Mouse (Mus musculus) heart, embryonic 14.5 days (tissue): Measurements from ENCODE around the gene Cypt12. TPM values are rescaled to one million over a fixed set of nuclear protein-coding genes. Genes with fewer than 3 reads are reported as not detected.

ENCODE experiments used
- ATAC-seq: fragments of 200-750 bp; cut with Nextera tagmentation; 2 replicates; pipeline ENCODE4 v1.8.0; 2017; ENCODE audit warnings: low read depth, moderate TSS enrichment; ENCODE audit not compliant: insufficient number of reproducible peaks, insufficient read depth, low FRiP score
- H3K27ac ChIP-seq, 2 experiments: fragments of 200-500 bp in 1 of 2; fragments of 300-500 bp in 1 of 2; sonication (generic) in 1 of 2; replicated peaks in 1 of 2; 2 replicates each; pipeline ENCODE4 v1.5.1; 2012 to 2014; ENCODE audit warnings: low read depth in 2 of 2, low read length in 2 of 2, control low read depth in 1 of 2, mild to moderate bottlenecking in 1 of 2, mixed read lengths in 1 of 2; ENCODE audit not compliant: control insufficient read depth in 1 of 2, insufficient read depth in 1 of 2
- H3K27me3 ChIP-seq: fragments of 300-500 bp; sonication (generic); 2 replicates; pipeline ENCODE4 v1.6.1; 2014; ENCODE audit warnings: mild to moderate bottlenecking, low read length, control low read depth; ENCODE audit not compliant: control insufficient read depth, insufficient read depth
- H3K36me3 ChIP-seq: fragments of 300-500 bp; sonication (generic); 2 replicates; pipeline ENCODE4 v1.6.1; 2014; ENCODE audit warnings: mild to moderate bottlenecking, control low read depth, low read length, mixed read lengths; ENCODE audit not compliant: control insufficient read depth, insufficient read depth
- H3K4me1 ChIP-seq, 2 experiments: fragments of 200-500 bp in 1 of 2; fragments of 300-500 bp in 1 of 2; sonication (generic) in 1 of 2; 2 replicates each; pipeline ENCODE4 v1.6.1; 2012 to 2014; ENCODE audit warnings: low read length in 2 of 2, control low read depth in 1 of 2, mixed read lengths in 1 of 2; ENCODE audit not compliant: control insufficient read depth in 2 of 2, insufficient read depth in 2 of 2
- H3K4me2 ChIP-seq: fragments of 300-500 bp; sonication (generic); 2 replicates; pipeline ENCODE4 v1.6.1; 2014; ENCODE audit warnings: mild to moderate bottlenecking, low read length
- H3K4me3 ChIP-seq, 2 experiments: fragments of 200-500 bp in 1 of 2; fragments of 300-500 bp in 1 of 2; sonication (generic) in 1 of 2; 2 replicates each; pipeline ENCODE4 v1.5.1; 2012 to 2014; ENCODE audit warnings: low read length in 2 of 2, mild to moderate bottlenecking in 2 of 2, control low read depth in 1 of 2, low read depth in 1 of 2, moderate library complexity in 1 of 2; ENCODE audit not compliant: control insufficient read depth in 1 of 2, insufficient read depth in 1 of 2
- H3K9ac ChIP-seq: fragments of 300-500 bp; sonication (generic); 2 replicates; pipeline ENCODE4 v1.6.1; 2014; ENCODE audit warnings: mild to moderate bottlenecking, low read length
- H3K9me3 ChIP-seq: fragments of 300-500 bp; sonication (generic); 2 replicates; pipeline ENCODE4 v1.6.1; 2016; ENCODE audit warnings: low read length, control low read depth; ENCODE audit not compliant: control insufficient read depth
- WGBS: fragments of 180-500 bp; shearing (Covaris S2); extraction: QIAGEN DNeasy Blood & Tissue Kit; methylation state at CpG from one replicate; pipeline ENCODE4 v1.1.7; 2014; 5-methylcytosine and 5-hydroxymethylcytosine counted together
- polyA plus RNA-seq: library from polyadenylated mRNA; unstranded; fragments of >200 nt; fragmentation: Nextera tagmentation; extraction: Ambion mirVana; gene quantifications from 2 replicates; pipeline ENCODE4 v1.2.1, GENCODE M21; 2014

The Cypt12 gene
- not detected in 2 replicates for polyA plus RNA-seq

- Histone ChIP-seq H3K9ac (no peak within 1 kb of the TSS), H3K27ac (no peak within 1 kb of the TSS), H3K4me2 (no peak within 1 kb of the TSS), H3K27me3 (no peaks in the 10 kb centered on the region), H3K9me3 (no peaks in the 10 kb centered on the region), H3K4me1 (no peaks in the 10 kb centered on the region), H3K36me3 (no peaks in the 10 kb centered on the region), H3K4me3 (no peak within 1 kb of the TSS)
- ATAC-seq = no peak
- 91% methylated on average over 13 of the region's 13 CpGs for WGBS
Observed at GRCm38 (mm10) chr3:17948299-17948698, at the start of gene Cypt12. Gene Cypt12, plus strand, starts transcription at chr3:17948410.

GRCm38 (mm10) chr3:17913796-17914195 lies 34.4 kb upstream of the Cypt12 start:
- Histone ChIP-seq H3K9me3 (no peaks in the 10 kb centered on the region), H3K4me2 (no peak overlapping the region), H3K27ac (no peak overlapping the region), H3K4me1 (no peaks in the 10 kb centered on the region), H3K27me3 (no peaks in the 10 kb centered on the region), H3K4me3 (no peak overlapping the region), H3K36me3 (no peaks in the 10 kb centered on the region), H3K9ac (no peak overlapping the region)
- no peak for ATAC-seq

GRCm38 (mm10) chr3:17940206-17940605 lies 8.0 kb upstream of the Cypt12 start:
- no peaks in the 10 kb centered on the region for H3K9me3 ChIP-seq
- whole genome bisulfite sequencing = 72% methylated on average over 2 of the region's 2 CpGs
- no peak overlapping the region for H3K4me3 ChIP-seq
- no peak overlapping the region for H3K9ac ChIP-seq
- H3K4me2 ChIP-seq = no peak overlapping the region
- no peaks in the 10 kb centered on the region for H3K36me3 ChIP-seq
- ATAC-seq = no peak
- H3K4me1 ChIP-seq = no peaks in the 10 kb centered on the region
- H3K27ac ChIP-seq = no peak overlapping the region
- H3K27me3 ChIP-seq = no peaks in the 10 kb centered on the region
